Comparison of ENCODE assay signal across 18 mouse cellular contexts in the genomic region with DNA sequence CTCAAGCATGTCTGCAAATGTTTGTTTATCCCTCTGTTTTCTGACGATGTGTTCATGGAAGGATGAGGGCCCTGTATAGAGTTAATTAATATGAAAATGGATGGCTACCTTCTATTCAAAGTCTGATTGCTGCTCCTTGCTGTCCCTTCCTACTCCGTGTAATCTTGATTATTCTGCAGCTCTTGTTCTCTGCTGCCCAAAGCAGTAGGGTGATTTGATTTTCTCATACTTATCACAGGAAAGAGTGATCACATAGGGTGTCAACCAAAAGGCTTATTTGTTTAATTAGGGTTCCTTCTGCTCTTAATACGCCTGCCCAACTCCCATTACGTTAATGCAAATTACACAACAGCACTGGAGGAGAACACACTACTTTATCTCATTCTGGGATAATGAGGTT.
DNase-seq lines count a peak whose midpoint lies in the region; ATAC-seq and TF ChIP-seq lines count a peak whose summit lies in the region.
"Had no signal": no experiment of that assay in that cellular context is flagged by ENCODE, and none has a peak within 500 bp of the region (broad histone marks: within the 10 kb centered on the region; RNA-seq: fewer than 3 reads in every experiment).

No protein-coding gene starts in this region.

- H3K9ac ChIP-seq in forebrain, embryonic 12.5 days: no peak overlapping the region
- no peak overlapping the region for H3K9ac ChIP-seq in midbrain, embryonic 11.5 days (ENCODE audit: low read length)
- no peak overlapping the region for H3K9ac ChIP-seq in midbrain, embryonic 14.5 days (replicated peaks; ENCODE audit: low read length)
- H3K9ac ChIP-seq in neural tube, embryonic 13.5 days: no peak overlapping the region
- H3K9ac ChIP-seq in liver, postnatal 0 days (replicated peaks): no peak overlapping the region
- H3K9ac ChIP-seq in intestine, embryonic 15.5 days: no peak overlapping the region
- H3K9ac ChIP-seq: embryonic facial prominence, embryonic 12.5 days; heart, embryonic 13.5 days; hindbrain, embryonic 15.5 days had no signal

- H3K4me2 ChIP-seq in forebrain, embryonic 12.5 days: peak overlapping the region; percentile 2; the same call in 1 of the 2 replicates
- H3K4me2 ChIP-seq in midbrain, embryonic 11.5 days: no peak overlapping the region
- no peak overlapping the region for H3K4me2 ChIP-seq in midbrain, embryonic 14.5 days (ENCODE audit: low read length)
- H3K4me2 ChIP-seq in neural tube, embryonic 13.5 days: no peak overlapping the region
- H3K4me2 ChIP-seq in liver, postnatal 0 days (ENCODE audit: low read depth, low read length): no peak overlapping the region
- no peak overlapping the region for H3K4me2 ChIP-seq in intestine, embryonic 15.5 days (replicated peaks)
- H3K4me2 ChIP-seq: embryonic facial prominence, embryonic 12.5 days; heart, embryonic 13.5 days; hindbrain, embryonic 15.5 days had no signal

- ATAC-seq in forebrain, embryonic 12.5 days (ENCODE audit: low FRiP score): peak; percentile 81
- ATAC-seq in midbrain, embryonic 11.5 days (ENCODE audit: low FRiP score): peak; percentile 63; the same call in 1 of the 2 replicates
- ATAC-seq in midbrain, embryonic 14.5 days (ENCODE audit: low FRiP score, low TSS enrichment): no peak
- 0 out of 2 replicates have a peak, but pooled peaks have one; percentile 43 for ATAC-seq in neural tube, embryonic 13.5 days (ENCODE audit: low read depth)
- ATAC-seq in liver, postnatal 0 days: no peak
- no peak for ATAC-seq in intestine, embryonic 15.5 days

- no peak for TF ChIP-seq EP300 in liver, postnatal 0 days (IDR thresholded peaks at IDR 0.05; ENCODE audit: low read depth)

- H3K4me3 ChIP-seq in forebrain, embryonic 12.5 days (replicated peaks): no peak overlapping the region
- no peak overlapping the region for H3K4me3 ChIP-seq in forebrain, embryonic 10.5 days
- no peak overlapping the region for H3K4me3 ChIP-seq in midbrain, embryonic 11.5 days (ENCODE audit: low read depth, low read length)
- no peak overlapping the region for H3K4me3 ChIP-seq in midbrain, embryonic 14.5 days (replicated peaks; ENCODE audit: low read depth, low read length)
- no peak overlapping the region for H3K4me3 ChIP-seq in neural tube, embryonic 13.5 days
- no peak overlapping the region for H3K4me3 ChIP-seq in liver, postnatal 0 days (ENCODE audit: low read depth, low read length)
- no peak overlapping the region for H3K4me3 ChIP-seq in intestine, embryonic 15.5 days (replicated peaks)
- H3K4me3 ChIP-seq: embryonic facial prominence, embryonic 12.5 days; heart, embryonic 13.5 days; hindbrain, embryonic 15.5 days had no signal

- no peaks in the 10 kb centered on the region for H3K9me3 ChIP-seq in forebrain, embryonic 12.5 days
- H3K9me3 ChIP-seq in forebrain, embryonic 10.5 days: no peaks in the 10 kb centered on the region
- no peaks in the 10 kb centered on the region for H3K9me3 ChIP-seq in midbrain, embryonic 11.5 days (ENCODE audit: control insufficient read depth, low read length)
- no peaks in the 10 kb centered on the region for H3K9me3 ChIP-seq in midbrain, embryonic 14.5 days (ENCODE audit: control insufficient read depth, low read length)
- no peaks in the 10 kb centered on the region for H3K9me3 ChIP-seq in neural tube, embryonic 13.5 days
- no peaks in the 10 kb centered on the region for H3K9me3 ChIP-seq in liver, postnatal 0 days (ENCODE audit: low read length)
- H3K9me3 ChIP-seq in intestine, embryonic 15.5 days: no peaks in the 10 kb centered on the region
- H3K9me3 ChIP-seq: embryonic facial prominence, embryonic 12.5 days; heart, embryonic 13.5 days; hindbrain, embryonic 15.5 days had no signal

- no peaks in the 10 kb centered on the region for H3K36me3 ChIP-seq in forebrain, embryonic 12.5 days (replicated peaks)
- no peaks in the 10 kb centered on the region for H3K36me3 ChIP-seq in forebrain, embryonic 10.5 days (replicated peaks)
- no peaks in the 10 kb centered on the region for H3K36me3 ChIP-seq in midbrain, embryonic 11.5 days (ENCODE audit: control insufficient read depth, insufficient read depth, low read length)
- no peaks in the 10 kb centered on the region for H3K36me3 ChIP-seq in midbrain, embryonic 14.5 days (ENCODE audit: control insufficient read depth, insufficient read depth, low read length)
- no peaks in the 10 kb centered on the region for H3K36me3 ChIP-seq in neural tube, embryonic 13.5 days
- H3K36me3 ChIP-seq in liver, postnatal 0 days (replicated peaks; ENCODE audit: insufficient read depth, low read length): no peaks in the 10 kb centered on the region
- no peaks in the 10 kb centered on the region for H3K36me3 ChIP-seq in intestine, embryonic 15.5 days
- H3K36me3 ChIP-seq: embryonic facial prominence, embryonic 12.5 days; heart, embryonic 13.5 days; hindbrain, embryonic 15.5 days had no signal

- no peaks in the 10 kb centered on the region for H3K27me3 ChIP-seq in forebrain, embryonic 12.5 days
- no peaks in the 10 kb centered on the region for H3K27me3 ChIP-seq in forebrain, embryonic 10.5 days (ENCODE audit: poor library complexity, severe bottlenecking)
- H3K27me3 ChIP-seq in midbrain, embryonic 11.5 days (ENCODE audit: control insufficient read depth, insufficient read depth, low read length): no peaks in the 10 kb centered on the region
- H3K27me3 ChIP-seq in midbrain, embryonic 14.5 days (ENCODE audit: control insufficient read depth, insufficient read depth, low read length): no peaks in the 10 kb centered on the region
- H3K27me3 ChIP-seq in neural tube, embryonic 13.5 days: no peaks in the 10 kb centered on the region
- no peaks in the 10 kb centered on the region for H3K27me3 ChIP-seq in liver, postnatal 0 days (ENCODE audit: insufficient read depth, low read length)
- H3K27me3 ChIP-seq in intestine, embryonic 15.5 days (replicated peaks): no peaks in the 10 kb centered on the region
- H3K27me3 ChIP-seq: embryonic facial prominence, embryonic 12.5 days; heart, embryonic 13.5 days; hindbrain, embryonic 15.5 days had no signal

- no peak for TF ChIP-seq CTCF in liver, postnatal 0 days (IDR thresholded peaks at IDR 0.05; ENCODE audit: low read depth)

- peaks cover 8% of the 10 kb centered on the region; the same call in 1 of the 2 replicates for H3K4me1 ChIP-seq in forebrain, embryonic 12.5 days
- peaks cover 17% of the 10 kb centered on the region; the same call in 1 of the 2 replicates for H3K4me1 ChIP-seq in forebrain, embryonic 10.5 days
- H3K4me1 ChIP-seq in midbrain, embryonic 11.5 days (ENCODE audit: control insufficient read depth, insufficient read depth, low read length): peaks cover 5% of the 10 kb centered on the region
- no peaks in the 10 kb centered on the region for H3K4me1 ChIP-seq in midbrain, embryonic 14.5 days (ENCODE audit: control insufficient read depth, insufficient read depth, low read length)
- peaks cover 8% of the 10 kb centered on the region; the same call in 1 of the 2 replicates for H3K4me1 ChIP-seq in neural tube, embryonic 13.5 days (replicated peaks)
- H3K4me1 ChIP-seq in liver, postnatal 0 days (ENCODE audit: insufficient read depth): no peaks in the 10 kb centered on the region
- no peaks in the 10 kb centered on the region for H3K4me1 ChIP-seq in intestine, embryonic 15.5 days (replicated peaks)
- H3K4me1 ChIP-seq: embryonic facial prominence, embryonic 12.5 days had no signal

- DNase-seq in forebrain, embryonic 10.5 days (ENCODE audit: extremely low spot score, low spot score): no peak
- no peak for DNase-seq in midbrain, embryonic 11.5 days (ENCODE audit: low spot score, missing footprints)
- no peak for DNase-seq in midbrain, embryonic 14.5 days
- no peak for DNase-seq in neural tube, embryonic 10.5 days (ENCODE audit: extremely low spot score, low spot score)
- DNase-seq in liver, postnatal 0 days: no peak
- DNase-seq: adrenal gland, postnatal 10 days; cerebellum, adult 11-12 months; cerebellum, adult 9-10 months; cerebellum, postnatal 25 days; gastrocnemius, postnatal 36 days; heart, adult 11 months; heart, postnatal 36 days had no signal

- no peak overlapping the region; the same call in 1 of the 2 replicates for H3K27ac ChIP-seq in forebrain, embryonic 12.5 days
- no peak overlapping the region for H3K27ac ChIP-seq in forebrain, embryonic 10.5 days
- no peak overlapping the region for H3K27ac ChIP-seq in midbrain, embryonic 11.5 days (ENCODE audit: low read depth, low read length)
- no peak overlapping the region for H3K27ac ChIP-seq in midbrain, embryonic 14.5 days (replicated peaks; ENCODE audit: low read depth, low read length)
- no peak overlapping the region for H3K27ac ChIP-seq in neural tube, embryonic 13.5 days (replicated peaks)
- H3K27ac ChIP-seq in liver, postnatal 0 days (ENCODE audit: low read depth): no peak overlapping the region
- H3K27ac ChIP-seq in intestine, embryonic 15.5 days: no peak overlapping the region
- H3K27ac ChIP-seq: embryonic facial prominence, embryonic 12.5 days; heart, embryonic 13.5 days; hindbrain, embryonic 15.5 days had no signal

- WGBS in forebrain, embryonic 12.5 days: 17% methylated on average over 4 of the region's 4 CpGs
- 46% methylated on average over 4 of the region's 4 CpGs for WGBS in forebrain, embryonic 10.5 days
- 56% methylated on average over 4 of the region's 4 CpGs for WGBS in midbrain, embryonic 11.5 days
- WGBS in midbrain, embryonic 14.5 days: 27% methylated on average over 4 of the region's 4 CpGs
- WGBS in neural tube, embryonic 13.5 days: 25% methylated on average over 4 of the region's 4 CpGs
- WGBS in liver, postnatal 0 days (ENCODE audit: insufficient replicate concordance): 55% methylated on average over 4 of the region's 4 CpGs
- 64% methylated on average over 4 of the region's 4 CpGs for WGBS in intestine, embryonic 15.5 days

Comparison
In these comparisons a context has a peak if more than half of its experiments do, and no peak if none do; other contexts are left out.
1. ATAC-seq: peak in forebrain, embryonic 12.5 days (single experiment), midbrain, embryonic 11.5 days (single experiment) and neural tube, embryonic 13.5 days (single experiment); none in midbrain, embryonic 14.5 days (single experiment), liver, postnatal 0 days (single experiment) and intestine, embryonic 15.5 days (single experiment).